ENCODE assay signal across 8 mouse cellular contexts in the genomic region with DNA sequence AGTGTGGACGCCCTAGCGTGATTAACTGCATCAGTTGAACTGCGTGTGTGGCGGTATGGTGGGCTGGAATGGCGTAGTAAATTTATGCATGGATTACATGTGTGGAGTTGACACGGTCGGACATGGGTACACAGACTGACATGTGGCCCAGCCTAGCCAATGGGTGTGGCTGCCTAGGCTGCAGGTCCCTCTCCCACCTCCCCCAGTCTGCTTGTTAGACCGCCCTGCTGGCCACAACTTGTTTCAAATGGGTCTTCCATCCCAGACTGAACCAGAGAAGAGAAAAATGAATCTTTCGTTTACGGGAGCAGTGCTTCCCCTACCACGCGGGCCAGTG. TPM values are rescaled to one million over a fixed set of nuclear protein-coding genes. Genes with fewer than 3 reads are reported as not detected.
DNase-seq lines count a peak whose midpoint lies in the region; ATAC-seq and TF ChIP-seq lines count a peak whose summit lies in the region.

No protein-coding gene starts in this region.

- peak overlapping the region; percentile 96 for H3K4me3 ChIP-seq in layer of hippocampus, adult 2 months
- peak overlapping the region; percentile 84 for H3K4me3 ChIP-seq in hindbrain, embryonic 13.5 days

- H3K4me1 ChIP-seq in hindbrain, embryonic 13.5 days (replicated peaks), result peaks cover 38% of the 10 kb centered on the region

- TF ChIP-seq CTCF in layer of hippocampus, adult 2 months (conservative IDR thresholded peaks at IDR 0.05), result no peak

- peak; percentile 76 for ATAC-seq in hindbrain, embryonic 13.5 days (ENCODE audit: low FRiP score)
- ATAC-seq in megakaryocyte-erythroid progenitor cell, adult 5-6 weeks (replicated peaks; ENCODE audit: low FRiP score, low TSS enrichment, poor library complexity, severe bottlenecking), result peak; percentile 39; the same call in 1 of the 2 replicates

- peaks cover 4% of the 10 kb centered on the region; the same call in 1 of the 2 replicates for H3K9me3 ChIP-seq in hindbrain, embryonic 13.5 days

- H3K27me3 ChIP-seq in hindbrain, embryonic 13.5 days, result no peaks in the 10 kb centered on the region
- H3K27me3 ChIP-seq in splenic B cell, adult 2 months (ENCODE audit: control insufficient read depth, insufficient read depth, low read length, poor library complexity, severe bottlenecking), result no peaks in the 10 kb centered on the region

- peak overlapping the region; percentile 69 for H3K27ac ChIP-seq in layer of hippocampus, adult 2 months
- peak overlapping the region; percentile 98 for H3K27ac ChIP-seq in hindbrain, embryonic 13.5 days

- under 1% methylated on average over 12 of the region's 12 CpGs for WGBS in hindbrain, embryonic 13.5 days

- peak overlapping the region; percentile 83 for H3K4me2 ChIP-seq in hindbrain, embryonic 13.5 days

- DNase-seq in layer of hippocampus, adult 2 months (ENCODE audit: low spot score in 2 of 2), result peak in 1 of 2 experiments; percentile 16
- no peak for DNase-seq in layer of hippocampus, adult 11-12 months (ENCODE audit: low spot score)
- DNase-seq in cerebellum, postnatal 10 days, result peak; percentile 78 to 80
- peak; percentile 21 to 39 for DNase-seq in frontal cortex, postnatal 10 days (ENCODE audit: low spot score in 2 of 2)
- DNase-seq in left cerebral cortex, postnatal 4 days, result peak; percentile 72
- DNase-seq in splenic B cell, adult 2 months (ENCODE audit: low read depth, low spot score), result peak; percentile 23

- H3K36me3 ChIP-seq in hindbrain, embryonic 13.5 days, result no peaks in the 10 kb centered on the region
- H3K36me3 ChIP-seq in splenic B cell, adult 2 months (ENCODE audit: control insufficient read depth, insufficient read depth, low read length, poor library complexity, severe bottlenecking), result no peaks in the 10 kb centered on the region

- intact Hi-C loops in left cerebral cortex, postnatal 4 days (cut with DNase I), result no loop called here

- H3K9ac ChIP-seq in hindbrain, embryonic 13.5 days, result peak overlapping the region; percentile 94

RNA-seq across cellular contexts. Expression of gene 2510009E07Rik, which starts 0.7 kb away (rescaled TPM):
- total RNA-seq in layer of hippocampus, adult 2 months (2021), result 10 to 100 TPM; 38.4 to 40.3 TPM
- polyA plus RNA-seq in hindbrain, embryonic 13.5 days (2015; fragmentation: Nextera tagmentation; extraction: Ambion mirVana), result 46.1 and 48.6 TPM in 2 replicates
- total RNA-seq in left cerebral cortex, postnatal 4 days (2021), result 10 to 100 TPM; 68.9 to 81.0 TPM
- total RNA-seq in megakaryocyte-erythroid progenitor cell, adult 5-6 weeks (2014; fragmentation: Nextera tagmentation), result 0.25 and 0.57 TPM in 2 replicates
- 0.23 and 2.4 TPM in 2 replicates for total RNA-seq in megakaryocyte-erythroid progenitor cell, adult 5-6 weeks (2017)

Comparison
In these comparisons a context has a peak if more than half of its experiments do, and no peak if none do; other contexts are left out.
1. RNA of gene 2510009E07Rik, which starts 0.7 kb away (total RNA-seq): 68.9 to 81.0 TPM in left cerebral cortex, postnatal 4 days and 38.4 to 40.3 TPM in layer of hippocampus, adult 2 months; 0.23 to 2.4 TPM in megakaryocyte-erythroid progenitor cell, adult 5-6 weeks; every median in the first group is over 10 times any median in the second.